Mouse (Mus musculus) stomach, postnatal 0 days (tissue): ENCODE measurements at regions not wholly inside any gene's neighbourhood (a gene's known extent, or its start where the extent isn't known, plus 50 kb on each side); places are given as distances from the start of the nearest gene placed in this dataset.

ENCODE experiments used
- CTCF ChIP-seq: IDR thresholded peaks from 2 replicates; pipeline ENCODE4 v1.5.1; 2016; ENCODE audit warnings: antibody characterized with exemption, low read depth, mild to moderate bottlenecking, moderate library complexity
- EP300 ChIP-seq: optimal IDR thresholded peaks from 2 replicates; pipeline ENCODE3; 2016; ENCODE audit warnings: antibody characterized with exemption

DNA sequence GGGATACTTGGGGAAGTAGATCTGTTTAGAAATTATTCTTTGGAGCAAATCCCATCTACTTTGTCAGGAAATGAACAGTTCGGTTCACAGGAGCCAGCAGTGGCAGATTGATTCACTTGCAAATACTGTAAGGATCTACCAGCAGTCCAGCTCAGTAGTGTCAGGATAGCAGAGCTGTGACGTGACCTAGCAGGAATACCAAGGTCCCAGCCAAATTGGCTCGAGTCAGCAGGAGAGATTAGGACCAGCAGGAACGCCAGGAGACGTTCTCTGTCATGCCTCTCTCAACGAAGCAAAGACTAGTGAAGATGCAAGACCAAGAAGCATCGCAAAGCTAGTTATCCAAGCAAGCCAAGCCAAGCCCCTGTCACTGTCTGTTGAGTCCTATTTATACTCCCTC, 210.2 kb upstream of the Atp6ap2 start:
- TF ChIP-seq CTCF, result no peak
- TF ChIP-seq EP300, result no peak
